Mouse (Mus musculus) layer of hippocampus, postnatal 10 days (tissue): ENCODE data around the gene Hoxa5. TPM values are rescaled to one million over a fixed set of nuclear protein-coding genes. Genes with fewer than 3 reads are reported as not detected.

Experiments used
- DNase-seq, 2 experiments: peaks; one replicate each; pipeline ENCODE4 v3.0.0; 2021; ENCODE audit warnings: low spot score in 2 of 2
- total RNA-seq, 2 experiments: library from RNA; stranded (reverse); gene quantifications; 2 replicates each; pipeline ENCODE4 v1.2.3; 2021

Hoxa5 gene
- total RNA-seq, 2 experiments from 2014 or later: not detected

- DNase-seq: no peak
Observed at GRCm38 (mm10) chr6:52227470-52228222, 23.3 kb upstream of the Hoxa5 start.

- DNase-seq: no peak
Observed at GRCm38 (mm10) chr6:52226569-52227257, 22.3 kb upstream of the Hoxa5 start.

DNA sequence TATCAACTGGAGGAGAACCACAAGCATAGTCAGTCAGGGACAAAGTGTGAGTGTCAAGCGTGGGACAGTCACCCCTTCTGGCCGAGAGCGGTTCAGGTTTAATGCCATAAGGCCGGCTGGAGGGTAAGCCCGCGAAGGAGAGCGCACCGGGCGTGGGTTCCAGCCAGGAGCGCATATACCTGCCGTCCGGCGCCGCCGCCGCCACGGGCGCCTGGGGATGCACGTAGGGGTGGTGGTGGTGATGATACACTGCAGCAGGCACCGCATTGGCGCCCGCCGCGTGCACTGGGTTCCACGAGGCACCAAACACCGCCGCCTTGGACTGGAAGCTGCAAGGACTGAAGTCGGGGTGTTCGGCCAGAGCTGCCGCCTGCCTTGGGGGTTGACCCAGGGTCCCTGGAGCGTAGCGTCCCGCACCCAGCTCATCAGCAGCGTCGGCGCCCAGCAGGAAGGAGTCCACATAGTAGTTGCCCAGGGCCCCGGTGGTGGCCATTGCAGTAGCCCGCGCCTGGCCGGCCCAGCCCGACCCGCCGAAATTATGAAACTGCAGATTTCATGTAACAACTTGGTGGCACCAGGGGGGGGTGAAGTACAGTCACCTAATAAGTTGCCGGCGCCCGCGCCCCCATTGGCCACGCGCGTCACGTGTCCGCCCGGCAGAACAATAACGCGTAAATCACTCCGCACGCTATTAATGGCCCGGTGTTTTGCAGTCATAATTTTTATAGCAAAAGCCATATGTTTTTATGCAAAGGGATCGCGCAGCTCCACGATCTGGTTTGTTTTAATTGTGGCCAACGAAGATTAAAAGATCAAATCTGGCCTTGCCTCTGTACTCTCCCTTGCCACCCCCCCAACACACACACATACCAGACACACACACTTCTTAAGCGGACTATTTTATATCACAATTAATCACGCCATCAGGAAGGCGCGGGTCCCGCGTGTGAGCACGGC, 21.5 kb upstream of the Hoxa5 start:
- no peak for DNase-seq

DNA sequence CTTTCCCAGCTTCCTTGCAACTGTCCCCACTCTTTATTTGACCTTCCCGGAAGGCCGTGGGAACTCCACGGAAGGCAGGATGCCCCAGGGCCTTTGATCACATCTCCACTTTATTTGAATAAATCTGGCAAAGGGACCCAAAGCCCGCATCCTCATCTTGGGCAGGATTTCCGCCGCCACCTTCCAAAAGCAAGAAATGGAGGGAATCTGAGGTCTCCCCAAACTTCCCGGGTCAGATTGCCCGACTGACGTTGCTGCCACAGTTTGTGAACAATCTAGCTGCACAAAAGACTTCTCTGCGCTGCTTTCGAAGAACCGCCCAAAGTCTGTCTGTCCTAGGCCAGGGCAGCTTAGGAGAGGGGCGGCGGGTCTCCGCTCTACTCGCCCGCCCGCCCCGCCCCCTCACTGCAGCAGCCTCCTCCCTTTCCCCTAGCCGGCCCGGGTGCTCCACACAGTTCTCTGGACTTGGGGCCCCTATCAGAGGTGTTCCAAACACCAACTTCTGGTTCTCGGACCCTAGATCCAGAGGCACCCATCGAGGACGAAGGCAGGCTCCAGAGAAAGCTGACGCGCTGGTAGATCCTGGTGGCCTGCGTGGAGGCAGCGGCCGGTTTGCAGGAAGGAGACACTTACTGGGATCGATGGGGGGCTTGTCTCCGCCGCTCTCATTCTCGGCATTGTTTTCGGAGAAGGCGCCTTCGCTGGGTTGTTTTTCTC, 20.7 kb upstream of the Hoxa5 start:
- DNase-seq: no peak

GRCm38 (mm10) chr6:52223939-52224760, 19.8 kb upstream of the Hoxa5 start:
- no peak for DNase-seq

GRCm38 (mm10) chr6:52222729-52223128, 18.3 kb upstream of the Hoxa5 start:
- DNase-seq: no peak

DNA sequence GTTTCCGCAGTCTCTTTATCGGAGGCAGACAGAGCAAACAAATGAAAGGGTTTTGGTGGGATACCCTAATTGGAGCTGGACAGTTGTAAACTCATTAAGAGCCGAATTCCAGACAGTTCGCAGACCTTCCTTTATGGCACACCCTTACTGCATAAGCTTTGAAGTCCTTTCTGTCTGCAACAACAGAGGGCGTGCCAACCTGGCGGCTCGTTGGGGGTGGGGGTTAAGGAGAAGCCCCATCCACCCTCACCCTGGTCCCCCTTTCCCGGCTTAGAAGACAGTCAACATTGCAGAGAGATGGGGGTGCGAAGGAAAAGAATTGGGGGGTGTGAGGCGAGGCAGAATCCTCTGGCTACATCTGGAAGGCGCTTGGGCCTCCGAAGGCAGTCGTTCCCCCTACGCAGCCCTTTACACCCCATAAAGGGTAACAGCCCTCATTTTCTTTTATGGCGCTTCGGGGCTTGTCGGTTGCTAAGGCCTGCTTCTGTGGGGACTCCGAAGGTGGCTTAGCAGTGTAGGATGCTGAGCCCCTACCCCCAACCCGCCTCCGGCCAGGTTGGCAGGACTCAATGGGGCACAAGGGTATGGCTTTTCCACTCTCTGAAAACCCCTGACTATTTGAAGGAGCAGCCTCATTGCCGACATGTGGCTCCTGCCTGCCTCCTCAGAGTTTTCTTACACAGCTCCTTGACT, 17.8 kb upstream of the Hoxa5 start:
- no peak for DNase-seq

DNA sequence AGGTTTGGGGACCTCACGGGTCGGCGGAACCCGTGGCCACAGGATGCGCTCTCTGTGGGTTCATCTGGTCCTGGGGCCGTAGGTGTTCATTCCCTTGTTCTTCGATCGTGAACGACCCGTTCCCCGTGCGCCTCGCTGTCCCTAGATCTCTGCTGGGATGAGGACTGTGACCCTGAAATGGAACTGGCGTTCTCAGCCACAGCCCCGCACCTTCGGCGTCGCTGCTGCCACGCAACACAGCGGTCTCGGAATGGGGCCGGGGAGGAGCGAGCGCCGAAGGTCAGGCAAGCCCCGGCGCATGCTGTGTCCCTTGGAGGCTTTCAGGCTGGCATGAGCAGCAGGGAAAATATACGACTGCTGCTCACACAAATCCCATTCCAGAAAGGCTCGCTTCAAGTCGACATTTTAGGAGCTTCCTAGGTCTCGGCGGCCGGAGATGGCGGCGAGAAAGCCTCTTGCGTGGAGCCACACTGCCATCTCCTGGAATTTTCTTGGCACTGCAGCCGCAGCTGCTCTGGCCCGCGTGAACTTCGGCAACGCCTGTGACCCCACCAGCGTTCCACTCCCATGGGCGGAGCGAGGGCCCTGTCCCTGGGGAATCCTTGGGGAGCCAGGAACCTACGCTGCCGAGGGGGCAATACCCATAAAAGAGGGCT, 17.1 kb upstream of the Hoxa5 start, which contains the start of gene Hoxa7:
Hoxa7 (minus strand) TSS at position 518 of the 656 bp plus-strand sequence.
- peak; percentile 87 to 89 for DNase-seq

- DNase-seq: no peak
Observed at GRCm38 (mm10) chr6:52220865-52221310, 16.5 kb upstream of the Hoxa5 start.

GRCm38 (mm10) chr6:52220003-52220864, 15.8 kb upstream of the Hoxa5 start:
- peak in 1 of 2 experiments; percentile 22 for DNase-seq

DNA sequence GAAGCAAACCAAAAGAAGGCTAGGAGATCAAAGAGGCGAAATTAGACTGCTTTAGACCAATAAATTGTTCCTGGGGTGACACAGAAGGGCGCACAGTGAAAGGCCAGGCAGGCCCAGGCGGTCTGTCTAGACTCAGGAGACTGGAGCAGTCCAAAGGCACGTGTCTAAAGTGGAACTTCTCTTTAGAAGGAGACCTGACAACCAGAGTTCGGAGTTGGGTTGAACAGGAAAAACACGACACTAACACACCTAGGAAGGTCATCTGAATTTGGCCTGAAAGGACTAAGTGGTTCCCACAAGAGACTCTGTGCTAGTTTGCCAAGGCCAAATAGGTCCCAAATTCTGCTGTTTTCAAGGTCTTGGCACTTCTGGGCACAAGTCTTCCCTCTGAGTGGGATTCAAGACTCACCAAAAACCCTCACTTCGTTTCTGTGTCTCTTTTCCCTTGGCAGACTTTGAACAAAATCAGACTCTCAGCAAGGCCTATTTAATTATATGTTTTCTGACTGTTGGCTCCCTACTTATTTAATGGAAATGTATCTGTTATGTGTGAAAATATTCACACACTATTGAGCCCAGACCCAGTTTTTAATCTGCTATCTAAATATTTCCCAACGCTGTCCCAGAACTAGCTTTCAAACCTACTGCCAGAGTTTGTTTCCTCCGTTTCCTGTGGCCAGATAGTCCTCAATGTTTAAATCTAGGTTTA, 15.0 kb upstream of the Hoxa5 start:
- DNase-seq: no peak

GRCm38 (mm10) chr6:52218643-52219215, 14.3 kb upstream of the Hoxa5 start:
- no peak for DNase-seq

DNA sequence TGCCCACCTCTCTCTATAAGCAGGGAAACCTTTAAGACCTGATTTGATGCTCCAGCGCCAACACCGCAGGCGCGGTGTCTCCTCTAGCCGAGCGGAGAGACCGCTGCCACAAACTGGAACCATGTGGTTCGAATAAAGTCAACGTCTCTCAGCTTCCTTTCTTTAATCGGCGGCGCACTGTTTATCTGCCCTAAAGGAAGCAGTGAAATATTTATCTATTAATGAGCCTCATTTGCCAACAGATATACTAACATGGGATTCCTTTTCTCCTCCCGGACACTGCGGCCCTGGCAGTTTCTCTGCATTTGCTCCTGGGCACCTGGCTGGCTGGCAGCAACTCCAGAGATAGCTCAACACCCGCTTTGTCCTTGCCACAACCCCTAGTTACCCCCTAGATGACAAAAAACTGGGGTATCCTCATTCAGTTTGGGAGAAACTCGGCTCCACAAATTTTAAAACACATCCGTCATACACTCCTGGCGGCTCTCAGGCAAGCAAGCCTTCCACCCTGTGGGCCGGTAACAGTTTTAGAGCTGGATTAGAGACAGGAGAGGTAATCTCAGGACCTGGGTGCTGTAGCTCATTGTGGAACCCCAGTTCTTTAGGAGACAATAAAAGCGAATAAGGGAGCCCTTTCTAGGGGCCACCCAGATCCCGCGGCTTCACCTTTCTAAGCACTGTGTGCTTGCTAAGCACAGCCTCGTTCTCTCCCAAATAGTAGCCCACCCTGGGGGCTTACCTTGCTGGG, 13.7 kb upstream of the Hoxa5 start:
- DNase-seq: no peak

- DNase-seq: no peak
Observed at GRCm38 (mm10) chr6:52217459-52217768, 13.0 kb upstream of the Hoxa5 start.

- no peak for DNase-seq
Observed at GRCm38 (mm10) chr6:52216691-52217458, 12.5 kb upstream of the Hoxa5 start.
